Mouse (Mus musculus) liver, postnatal 0 days (tissue): Measurements from ENCODE around the gene Cmtm4.

Source experiments
- CTCF ChIP-seq: sonication (generic); IDR thresholded peaks from 2 replicates; pipeline ENCODE4 v1.5.1; 2016; ENCODE audit warnings: antibody characterized with exemption, low read depth
- EP300 ChIP-seq: IDR thresholded peaks from 2 replicates; pipeline ENCODE4 v1.6.1; 2016; ENCODE audit warnings: antibody characterized with exemption, low read depth, mild to moderate bottlenecking

GRCm38 (mm10) chr8:104342426-104342825 lies 53.2 kb downstream of the Cmtm4 start:
- TF ChIP-seq EP300: no peak
- TF ChIP-seq CTCF: no peak
